Mouse (Mus musculus) embryo, embryonic 11 days (tissue): ENCODE results near the gene Svs3a.
"Not testable (repeated sequence)": the region's sequence is repeated elsewhere in the genome, so short reads cannot be mapped to it uniquely, and the experiment has no call there.

Experiments
- DNase-seq: peaks from one replicate; pipeline ENCODE4 v3.0.0-alpha.2; 2015

The Svs3a gene

GRCm38 (mm10) chr2:164288968-164289367, at the start of gene Svs3a:
Svs3a (plus strand) TSS chr2:164289268.
- DNase-seq = not testable (repeated sequence)

- DNase-seq = not testable (repeated sequence)
Observed at GRCm38 (mm10) chr2:164256540-164256939, 32.5 kb upstream of the Svs3a start, which contains the start of gene Svs3b. Svs3b (minus strand) TSS chr2:164256640.

GRCm38 (mm10) chr2:164278359-164278758, 10.7 kb upstream of the Svs3a start, which contains the start of gene Svs4:
Svs4 (minus strand) TSS chr2:164278459.
- DNase-seq = no peak

DNA sequence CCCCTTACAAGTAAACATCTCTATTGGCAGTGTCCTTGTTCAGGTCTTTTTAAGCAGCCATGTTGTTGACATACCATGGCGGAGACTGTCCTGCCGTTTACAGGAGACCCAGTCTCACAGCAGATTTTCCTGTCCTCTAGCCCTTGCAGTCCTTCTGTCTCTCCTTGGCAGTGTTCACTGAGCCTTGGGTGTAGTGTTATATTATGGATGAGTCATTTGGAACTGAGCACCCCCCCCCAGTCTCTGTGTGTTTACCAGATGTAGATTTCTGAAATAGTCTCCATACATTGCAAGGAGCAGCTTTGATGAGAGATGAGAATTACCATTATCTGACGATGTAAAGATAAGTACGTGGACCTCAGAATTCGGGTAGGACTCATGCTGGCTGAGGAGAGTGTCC, 23.5 kb downstream of the Svs3a start:
- DNase-seq = no peak

- not testable (repeated sequence) for DNase-seq
Observed at GRCm38 (mm10) chr2:164315460-164315859, 26.4 kb downstream of the Svs3a start.

GRCm38 (mm10) chr2:164316451-164316850, 27.4 kb downstream of the Svs3a start, which contains the start of gene Svs6:
Svs6 (plus strand) TSS chr2:164316751.
- DNase-seq = not testable (repeated sequence)

DNA sequence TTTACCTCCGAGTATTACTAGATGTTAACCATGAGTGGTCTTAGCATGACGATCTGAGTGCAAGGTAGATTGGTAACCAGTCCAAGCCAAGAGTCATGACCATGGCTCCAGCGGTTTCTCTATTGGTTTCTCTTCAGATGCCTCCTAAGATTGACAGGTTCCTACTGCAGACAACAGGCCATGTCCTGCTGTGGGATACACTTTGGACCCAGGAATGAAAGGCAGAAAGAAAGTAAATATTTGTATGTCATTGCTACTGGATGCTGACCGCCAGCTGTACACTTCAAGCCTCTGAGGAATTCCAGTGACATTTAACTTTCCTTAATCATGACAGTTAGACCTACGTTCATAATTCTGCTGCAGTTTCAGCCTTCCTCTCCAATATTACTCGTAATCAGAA, 31.9 kb downstream of the Svs3a start:
- DNase-seq = no peak

DNA sequence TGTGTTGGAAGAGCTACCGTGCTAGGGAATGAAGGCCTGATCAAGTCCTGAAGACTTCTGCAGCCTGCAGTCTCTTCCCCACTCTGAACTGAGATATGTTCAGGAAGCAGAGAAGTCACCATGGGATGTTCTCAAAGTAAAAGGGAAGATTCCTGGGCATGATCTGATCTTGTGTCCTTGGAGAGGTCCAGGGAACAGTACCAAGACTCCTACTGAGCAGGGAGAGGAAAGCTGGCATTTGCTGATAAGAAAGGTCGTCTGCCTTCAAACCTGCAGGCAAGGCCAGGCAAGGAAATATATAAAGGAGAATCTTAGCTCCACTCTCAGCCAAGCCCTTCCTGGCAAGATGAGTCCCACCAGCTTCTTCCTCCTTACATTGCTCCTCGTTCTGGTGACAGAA, 43.4 kb downstream of the Svs3a start, which contains the start of gene Svs5:
Gene Svs5, plus strand, starts transcription at position 301 of the 400 bp plus-strand sequence.
- DNase-seq = not testable (repeated sequence)
